Mouse (Mus musculus): ENCODE results near the gene Nppa. TPM values are rescaled to one million over a fixed set of nuclear protein-coding genes. Genes with fewer than 3 reads are reported as not detected.

Nppa gene
- 0.30 and 0.58 TPM in 2 replicates for polyA plus RNA-seq (2012; rRNA removed)

DNA sequence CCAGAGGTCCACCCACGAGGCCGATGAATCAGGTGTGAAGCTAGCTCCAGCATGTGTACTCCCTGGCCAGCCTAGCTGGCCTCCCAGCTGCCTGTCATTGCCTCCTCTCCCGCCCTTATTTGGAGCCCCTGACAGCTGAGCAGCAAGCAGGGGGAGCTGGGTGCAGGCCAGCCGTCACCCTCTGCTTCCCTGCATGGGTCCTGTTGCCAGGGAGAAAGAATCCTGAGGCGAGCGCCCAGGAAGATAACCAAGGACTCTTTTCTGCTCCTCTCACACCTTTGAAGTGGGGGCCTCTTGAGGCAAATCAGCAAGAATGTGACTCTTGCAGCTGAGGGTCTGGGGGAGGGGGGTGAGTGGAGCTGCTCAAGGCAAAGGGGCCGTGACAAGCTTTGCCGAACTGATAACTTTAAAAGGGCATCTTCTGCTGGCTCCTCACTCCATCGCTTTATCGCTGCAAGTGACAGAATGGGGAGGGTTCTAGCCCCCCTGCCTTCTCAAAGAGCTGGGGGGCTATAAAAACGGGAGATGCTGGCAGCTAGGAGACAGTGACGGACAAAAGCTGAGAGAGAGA lies at the start of gene Nppa:
TSS of gene Nppa (plus strand) at position 521 of the 571 bp plus-strand sequence.
- TF ChIP-seq CTCF (conservative IDR thresholded peaks at IDR 0.05; ENCODE audit: insufficient read depth, insufficient read length, low read depth, low read length) (no peak), POLR2A (IDR thresholded peaks at IDR 0.05; ENCODE audit: low read depth, low read length) (no peak)
- Histone ChIP-seq H3K36me3 (ENCODE audit: control insufficient read depth, insufficient read depth, low read length) (no peaks in the 10 kb centered on the region), H3K27me3 (replicated peaks; ENCODE audit: control insufficient read depth, insufficient read depth, low read length) (no peaks in the 10 kb centered on the region), H3K4me1 (ENCODE audit: control insufficient read depth, insufficient read depth, low read length) (no peaks in the 10 kb centered on the region), H3K27ac (ENCODE audit: insufficient read depth, low read depth, low read length) (no peak within 1 kb of the TSS), H3K4me3 (ENCODE audit: insufficient read depth, low read depth, low read length) (no peak within 1 kb of the TSS)
- WGBS, result 28% methylated on average over 12 of the region's 12 CpGs
- DNase-seq, result no peak

DNA sequence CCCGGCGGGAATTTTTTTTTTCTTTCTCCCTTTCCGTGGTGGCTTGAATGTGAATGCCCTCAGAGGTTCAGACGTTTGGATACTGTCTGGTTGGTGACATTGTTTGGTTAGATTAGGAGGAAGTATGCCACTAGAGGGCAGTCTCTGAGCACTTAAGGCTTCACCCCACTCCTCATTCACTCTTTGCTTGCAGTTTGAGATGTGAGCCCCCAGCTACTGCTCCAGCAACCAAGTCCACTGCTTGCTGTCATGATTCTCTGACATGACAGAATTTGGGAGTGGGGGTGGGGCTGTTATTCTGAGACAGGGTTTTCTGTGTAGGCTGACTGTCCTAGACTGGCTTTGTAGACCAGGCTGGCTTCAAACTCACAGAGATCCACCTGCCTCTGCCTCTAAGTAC lies 46.9 kb upstream of the Nppa start:
- no peak for TF ChIP-seq POLR2A (IDR thresholded peaks at IDR 0.05; ENCODE audit: low read depth, low read length)
- TF ChIP-seq CTCF (conservative IDR thresholded peaks at IDR 0.05; ENCODE audit: insufficient read depth, insufficient read length, low read depth, low read length), result peak; percentile 50
- no peaks in the 10 kb centered on the region for H3K4me1 ChIP-seq (ENCODE audit: control insufficient read depth, insufficient read depth, low read length)
- H3K36me3 ChIP-seq (ENCODE audit: control insufficient read depth, insufficient read depth, low read length), result no peaks in the 10 kb centered on the region
- no peaks in the 10 kb centered on the region for H3K27me3 ChIP-seq (replicated peaks; ENCODE audit: control insufficient read depth, insufficient read depth, low read length)
- 8% methylated on average over 4 of the region's 4 CpGs for WGBS
- H3K27ac ChIP-seq (ENCODE audit: insufficient read depth, low read depth, low read length), result no peak overlapping the region
- H3K4me3 ChIP-seq (ENCODE audit: insufficient read depth, low read depth, low read length), result no peak overlapping the region
- peak; percentile 63 for DNase-seq

GRCm38 (mm10) chr4:147957141-147957540 lies 43.4 kb upstream of the Nppa start:
- TF ChIP-seq CTCF (conservative IDR thresholded peaks at IDR 0.05; ENCODE audit: insufficient read depth, insufficient read length, low read depth, low read length), result no peak
- no peak for TF ChIP-seq POLR2A (IDR thresholded peaks at IDR 0.05; ENCODE audit: low read depth, low read length)
- no peaks in the 10 kb centered on the region for H3K4me1 ChIP-seq (ENCODE audit: control insufficient read depth, insufficient read depth, low read length)
- H3K36me3 ChIP-seq (ENCODE audit: control insufficient read depth, insufficient read depth, low read length), result no peaks in the 10 kb centered on the region
- no peak overlapping the region for H3K27ac ChIP-seq (ENCODE audit: insufficient read depth, low read depth, low read length)
- WGBS, result 38% methylated on average over 11 of the region's 11 CpGs
- DNase-seq, result no peak
- no peaks in the 10 kb centered on the region for H3K27me3 ChIP-seq (replicated peaks; ENCODE audit: control insufficient read depth, insufficient read depth, low read length)
- no peak overlapping the region for H3K4me3 ChIP-seq (ENCODE audit: insufficient read depth, low read depth, low read length)

GRCm38 (mm10) chr4:147959881-147960831 lies 40.4 kb upstream of the Nppa start:
- Histone ChIP-seq H3K27me3 (replicated peaks; ENCODE audit: control insufficient read depth, insufficient read depth, low read length) (no peaks in the 10 kb centered on the region), H3K27ac (ENCODE audit: insufficient read depth, low read depth, low read length) (no peak overlapping the region), H3K4me1 (ENCODE audit: control insufficient read depth, insufficient read depth, low read length) (no peaks in the 10 kb centered on the region), H3K4me3 (ENCODE audit: insufficient read depth, low read depth, low read length) (no peak overlapping the region), H3K36me3 (ENCODE audit: control insufficient read depth, insufficient read depth, low read length) (no peaks in the 10 kb centered on the region)
- WGBS, result 35% methylated on average over 6 of the region's 6 CpGs
- TF ChIP-seq CTCF (conservative IDR thresholded peaks at IDR 0.05; ENCODE audit: insufficient read depth, insufficient read length, low read depth, low read length) (peak; percentile 77), POLR2A (IDR thresholded peaks at IDR 0.05; ENCODE audit: low read depth, low read length) (no peak)
- peak; percentile 83 for DNase-seq

GRCm38 (mm10) chr4:147962781-147963180 lies 37.7 kb upstream of the Nppa start:
- Histone ChIP-seq H3K4me1 (ENCODE audit: control insufficient read depth, insufficient read depth, low read length) (no peaks in the 10 kb centered on the region; the same call in 1 of the 2 replicates), H3K27ac (ENCODE audit: insufficient read depth, low read depth, low read length) (no peak overlapping the region), H3K4me3 (ENCODE audit: insufficient read depth, low read depth, low read length) (no peak overlapping the region), H3K36me3 (ENCODE audit: control insufficient read depth, insufficient read depth, low read length) (no peaks in the 10 kb centered on the region), H3K27me3 (replicated peaks; ENCODE audit: control insufficient read depth, insufficient read depth, low read length) (no peaks in the 10 kb centered on the region)
- no peak for DNase-seq
- TF ChIP-seq POLR2A (IDR thresholded peaks at IDR 0.05; ENCODE audit: low read depth, low read length) (no peak), CTCF (conservative IDR thresholded peaks at IDR 0.05; ENCODE audit: insufficient read depth, insufficient read length, low read depth, low read length) (no peak)
- WGBS, result 53% methylated on average over 6 of the region's 6 CpGs

GRCm38 (mm10) chr4:147963623-147964022 lies 36.9 kb upstream of the Nppa start:
- 79% methylated on average over 15 of the region's 15 CpGs for WGBS
- Histone ChIP-seq H3K36me3 (ENCODE audit: control insufficient read depth, insufficient read depth, low read length) (no peaks in the 10 kb centered on the region), H3K4me3 (ENCODE audit: insufficient read depth, low read depth, low read length) (no peak overlapping the region), H3K4me1 (ENCODE audit: control insufficient read depth, insufficient read depth, low read length) (no peaks in the 10 kb centered on the region; the same call in 1 of the 2 replicates), H3K27me3 (replicated peaks; ENCODE audit: control insufficient read depth, insufficient read depth, low read length) (no peaks in the 10 kb centered on the region), H3K27ac (ENCODE audit: insufficient read depth, low read depth, low read length) (no peak overlapping the region)
- TF ChIP-seq POLR2A (IDR thresholded peaks at IDR 0.05; ENCODE audit: low read depth, low read length), result no peak
- DNase-seq, result no peak

GRCm38 (mm10) chr4:147965712-147966111 lies 34.8 kb upstream of the Nppa start:
- WGBS, result 32% methylated on average over 7 of the region's 7 CpGs
- Histone ChIP-seq H3K27me3 (replicated peaks; ENCODE audit: control insufficient read depth, insufficient read depth, low read length) (no peaks in the 10 kb centered on the region), H3K4me3 (ENCODE audit: insufficient read depth, low read depth, low read length) (no peak overlapping the region), H3K4me1 (ENCODE audit: control insufficient read depth, insufficient read depth, low read length) (no peaks in the 10 kb centered on the region; the same call in 1 of the 2 replicates), H3K36me3 (ENCODE audit: control insufficient read depth, insufficient read depth, low read length) (no peaks in the 10 kb centered on the region), H3K27ac (ENCODE audit: insufficient read depth, low read depth, low read length) (no peak overlapping the region)
- TF ChIP-seq CTCF (conservative IDR thresholded peaks at IDR 0.05; ENCODE audit: insufficient read depth, insufficient read length, low read depth, low read length), result no peak
- DNase-seq, result peak; percentile 85
